ENCODE assay signal across 8 mouse cellular contexts in the genomic region with DNA sequence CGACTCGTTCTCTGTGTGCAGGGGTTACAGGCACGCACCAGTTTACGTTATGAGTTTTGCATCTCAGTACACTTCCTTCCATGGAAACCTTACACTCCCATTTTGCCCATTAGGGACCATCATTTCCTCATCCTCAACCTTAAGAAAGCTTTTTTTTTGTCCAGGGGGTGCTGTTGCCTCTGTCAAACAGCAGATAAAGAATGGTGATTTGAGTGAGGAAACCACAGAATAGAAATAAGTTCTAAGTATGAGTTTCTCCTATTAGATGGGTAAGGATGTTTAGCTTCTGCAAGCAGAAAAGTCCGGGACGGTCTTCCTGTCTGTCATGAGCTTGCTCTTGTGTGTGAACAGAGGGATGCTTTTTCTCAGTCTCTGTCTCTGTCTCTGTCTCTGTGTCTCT. TPM values are rescaled to one million over a fixed set of nuclear protein-coding genes. Genes with fewer than 3 reads are reported as not detected.
DNase-seq lines count a peak whose midpoint lies in the region; ATAC-seq and TF ChIP-seq lines count a peak whose summit lies in the region.

No protein-coding gene starts in this region.

- no peaks in the 10 kb centered on the region for H3K27me3 ChIP-seq in heart, embryonic 12.5 days (replicated peaks)
- peaks cover 11% of the 10 kb centered on the region; the same call in 1 of the 2 replicates for H3K27me3 ChIP-seq in forebrain, embryonic 12.5 days
- no peaks in the 10 kb centered on the region for H3K27me3 ChIP-seq in liver, postnatal 0 days (ENCODE audit: insufficient read depth, low read length)

- TF ChIP-seq EP300 in liver, postnatal 0 days (IDR thresholded peaks at IDR 0.05; ENCODE audit: low read depth) = no peak

- H3K9ac ChIP-seq in heart, embryonic 12.5 days = peak overlapping the region; percentile 96; the same call in 1 of the 2 replicates
- no peak overlapping the region; the same call in 1 of the 2 replicates for H3K9ac ChIP-seq in forebrain, embryonic 12.5 days
- no peak overlapping the region for H3K9ac ChIP-seq in liver, postnatal 0 days (replicated peaks)

- peak overlapping the region; percentile 75 for H3K4me2 ChIP-seq in heart, embryonic 12.5 days
- peak overlapping the region; percentile 69 for H3K4me2 ChIP-seq in forebrain, embryonic 12.5 days
- H3K4me2 ChIP-seq in liver, postnatal 0 days (ENCODE audit: low read depth, low read length) = peak overlapping the region; percentile 80

- 62% methylated on average over 6 of the region's 6 CpGs for WGBS in heart, embryonic 12.5 days
- 74% methylated on average over 6 of the region's 6 CpGs for WGBS in forebrain, embryonic 12.5 days
- WGBS in liver, postnatal 0 days (ENCODE audit: insufficient replicate concordance) = 36% methylated on average over 6 of the region's 6 CpGs

- H3K9me3 ChIP-seq in heart, embryonic 12.5 days (replicated peaks) = no peaks in the 10 kb centered on the region
- no peaks in the 10 kb centered on the region for H3K9me3 ChIP-seq in forebrain, embryonic 12.5 days
- no peaks in the 10 kb centered on the region for H3K9me3 ChIP-seq in liver, postnatal 0 days (ENCODE audit: low read length)

- H3K4me1 ChIP-seq in heart, embryonic 12.5 days (replicated peaks) = peaks cover 12% of the 10 kb centered on the region
- peaks cover 6% of the 10 kb centered on the region for H3K4me1 ChIP-seq in forebrain, embryonic 12.5 days
- H3K4me1 ChIP-seq in liver, postnatal 0 days (ENCODE audit: insufficient read depth) = peaks cover 18% of the 10 kb centered on the region

- peak; percentile 31 for TF ChIP-seq CTCF in liver, postnatal 0 days (IDR thresholded peaks at IDR 0.05; ENCODE audit: low read depth)

- peak overlapping the region; percentile 93 for H3K4me3 ChIP-seq in heart, embryonic 12.5 days
- H3K4me3 ChIP-seq in forebrain, embryonic 12.5 days (replicated peaks) = peak overlapping the region; percentile 94
- peak overlapping the region; percentile 80 for H3K4me3 ChIP-seq in liver, postnatal 0 days (ENCODE audit: low read depth, low read length)

- H3K27ac ChIP-seq in heart, embryonic 12.5 days (ENCODE audit: poor library complexity, severe bottlenecking) = no peak overlapping the region
- H3K27ac ChIP-seq in forebrain, embryonic 12.5 days = no peak overlapping the region
- no peak overlapping the region for H3K27ac ChIP-seq in liver, postnatal 0 days (ENCODE audit: low read depth)

- DNase-seq in heart, postnatal 14 days = no peak
- peak; percentile 51 for DNase-seq in CD4-positive, CD25-positive, alpha-beta regulatory T cell, adult 2 months (ENCODE audit: low read depth, low spot score)
- no peak for DNase-seq in liver, postnatal 0 days
- no peak for DNase-seq in cerebellum, adult 9-11 months
- no peak for DNase-seq in right cerebral cortex, postnatal 36 days (ENCODE audit: low spot score in 2 of 2)

- ATAC-seq in heart, embryonic 12.5 days (ENCODE audit: insufficient number of reproducible peaks, low FRiP score) = no peak
- no peak for ATAC-seq in forebrain, embryonic 12.5 days (ENCODE audit: low FRiP score)
- ATAC-seq in liver, postnatal 0 days = no peak
- ATAC-seq in granulocyte monocyte progenitor cell, adult 5-6 weeks (replicated peaks; ENCODE audit: poor library complexity, severe bottlenecking) = no peak

- intact Hi-C loops in heart, postnatal 14 days (cut with DNase I) = loop anchor here (5.0 kb wide), 1 partner anchor 175 kb away; a partner anchor contains a TSS

- H3K36me3 ChIP-seq in heart, embryonic 12.5 days = no peaks in the 10 kb centered on the region
- no peaks in the 10 kb centered on the region for H3K36me3 ChIP-seq in forebrain, embryonic 12.5 days (replicated peaks)
- no peaks in the 10 kb centered on the region; the same call in 1 of the 2 replicates for H3K36me3 ChIP-seq in liver, postnatal 0 days (replicated peaks; ENCODE audit: insufficient read depth, low read length)

RNA-seq across cellular contexts. Expression of a gene that starts 0.4 kb away (rescaled TPM):
- polyA plus RNA-seq in heart, embryonic 12.5 days (2016; fragmentation: Nextera tagmentation; extraction: Ambion mirVana) = 38.5 and 43.7 TPM in 2 replicates
- total RNA-seq in heart, postnatal 14 days (2021) = 10 to 100 TPM; 49.3 to 50.3 TPM
- polyA plus RNA-seq in forebrain, embryonic 12.5 days (2016; fragmentation: Nextera tagmentation; extraction: Ambion mirVana) = 17.9 and 20.1 TPM in 2 replicates
- polyA plus RNA-seq in liver, postnatal 0 days (2015; fragmentation: Nextera tagmentation; extraction: Ambion mirVana) = 15.3 and 17.5 TPM in 2 replicates
- 61.0 and 119 TPM in 2 replicates for total RNA-seq in granulocyte monocyte progenitor cell, adult 5-6 weeks (2014; fragmentation: Nextera tagmentation)
- 117 and 145 TPM in 2 replicates for total RNA-seq in granulocyte monocyte progenitor cell, adult 5-6 weeks (2017)

RNA-seq across cellular contexts. Expression of a gene that starts 0.7 kb away (rescaled TPM):
- polyA plus RNA-seq in heart, embryonic 12.5 days (2016; fragmentation: Nextera tagmentation; extraction: Ambion mirVana) = not detected in 2 replicates
- total RNA-seq in heart, postnatal 14 days (2021) = not detected
- polyA plus RNA-seq in forebrain, embryonic 12.5 days (2016; fragmentation: Nextera tagmentation; extraction: Ambion mirVana) = not detected in 2 replicates
- not detected in 2 replicates for polyA plus RNA-seq in liver, postnatal 0 days (2015; fragmentation: Nextera tagmentation; extraction: Ambion mirVana)
- total RNA-seq in granulocyte monocyte progenitor cell, adult 5-6 weeks (2014; fragmentation: Nextera tagmentation) = not detected in 2 replicates
- total RNA-seq in granulocyte monocyte progenitor cell, adult 5-6 weeks (2017) = not detected in 2 replicates
